Mouse (Mus musculus) liver, postnatal 0 days (tissue): ENCODE data around the gene Cd63.

Source experiments
- CTCF ChIP-seq: sonication (generic); IDR thresholded peaks from 2 replicates; pipeline ENCODE4 v1.5.1; 2016; ENCODE audit warnings: antibody characterized with exemption, low read depth
- EP300 ChIP-seq: IDR thresholded peaks from 2 replicates; pipeline ENCODE4 v1.6.1; 2016; ENCODE audit warnings: antibody characterized with exemption, low read depth, mild to moderate bottlenecking

DNA sequence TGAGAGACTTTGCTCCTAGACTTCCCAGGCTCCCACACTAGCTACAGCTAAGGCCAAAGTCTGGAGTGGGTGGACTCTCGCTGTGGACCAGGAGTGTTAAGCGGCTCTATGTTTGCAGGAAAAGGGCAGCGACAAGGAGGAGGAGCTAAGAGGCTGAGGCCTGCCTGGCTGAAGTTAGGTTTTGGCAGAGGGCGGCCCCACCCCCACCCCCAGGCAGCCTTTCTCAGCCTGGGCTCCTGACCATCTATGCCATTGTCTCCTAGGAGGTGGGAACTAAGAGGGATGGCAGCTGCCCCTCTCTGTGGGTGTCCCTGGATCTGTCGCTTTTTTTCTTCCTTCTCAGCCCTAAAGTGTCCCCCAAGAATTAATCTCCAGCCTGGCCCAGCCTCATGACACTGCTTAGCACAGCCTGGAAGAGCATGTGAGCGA lies 18.4 kb downstream of the Cd63 start:
- TF ChIP-seq CTCF, result no peak
- TF ChIP-seq EP300, result no peak
